Mouse (Mus musculus): ENCODE results near the gene Actn4. TPM values are rescaled to one million over a fixed set of nuclear protein-coding genes. Genes with fewer than 3 reads are reported as not detected.

The Actn4 gene
- polyA plus RNA-seq, 1 experiment from 2014 or later, result 141 TPM

GRCm38 (mm10) chr7:28930320-28931031, 31.7 kb downstream of the Actn4 start:
- Histone ChIP-seq H3K9ac (replicated peaks) (no peak overlapping the region), H3K27me3 (replicated peaks) (no peaks in the 10 kb centered on the region), H3K4me3 (replicated peaks) (no peak overlapping the region), H3K9me3 (replicated peaks) (no peaks in the 10 kb centered on the region), H3K4me1 (peaks cover 25% of the 10 kb centered on the region), H3K27ac (replicated peaks) (no peak overlapping the region), H3K36me3 (no peaks in the 10 kb centered on the region), H3K4me2 (no peak overlapping the region)
- no peak for ATAC-seq (ENCODE audit: low FRiP score)
- 58% methylated on average over 5 of the region's 5 CpGs for WGBS

- Histone ChIP-seq H3K4me2 (no peak overlapping the region), H3K4me1 (peaks cover 36% of the 10 kb centered on the region), H3K27ac (replicated peaks) (no peak overlapping the region), H3K27me3 (replicated peaks) (no peaks in the 10 kb centered on the region), H3K9ac (replicated peaks) (no peak overlapping the region), H3K36me3 (no peaks in the 10 kb centered on the region), H3K9me3 (replicated peaks) (no peaks in the 10 kb centered on the region), H3K4me3 (replicated peaks) (no peak overlapping the region)
- 55% methylated on average over 3 of the region's 3 CpGs for WGBS
- ATAC-seq (ENCODE audit: low FRiP score), result no peak
These were observed 32.8 kb downstream of the Actn4 start for GRCm38 (mm10) chr7:28929381-28929780.

GRCm38 (mm10) chr7:28926172-28926571, 36.0 kb downstream of the Actn4 start:
- Histone ChIP-seq H3K27ac (replicated peaks) (peak overlapping the region; percentile 14; the same call in 1 of the 2 replicates), H3K4me3 (replicated peaks) (no peak overlapping the region), H3K36me3 (no peaks in the 10 kb centered on the region), H3K4me1 (peaks cover 60% of the 10 kb centered on the region), H3K27me3 (replicated peaks) (no peaks in the 10 kb centered on the region), H3K9ac (replicated peaks) (no peak overlapping the region), H3K4me2 (no peak overlapping the region), H3K9me3 (replicated peaks) (no peaks in the 10 kb centered on the region)
- WGBS, result 65% methylated on average over 2 of the region's 2 CpGs
- ATAC-seq (ENCODE audit: low FRiP score), result no peak

DNA sequence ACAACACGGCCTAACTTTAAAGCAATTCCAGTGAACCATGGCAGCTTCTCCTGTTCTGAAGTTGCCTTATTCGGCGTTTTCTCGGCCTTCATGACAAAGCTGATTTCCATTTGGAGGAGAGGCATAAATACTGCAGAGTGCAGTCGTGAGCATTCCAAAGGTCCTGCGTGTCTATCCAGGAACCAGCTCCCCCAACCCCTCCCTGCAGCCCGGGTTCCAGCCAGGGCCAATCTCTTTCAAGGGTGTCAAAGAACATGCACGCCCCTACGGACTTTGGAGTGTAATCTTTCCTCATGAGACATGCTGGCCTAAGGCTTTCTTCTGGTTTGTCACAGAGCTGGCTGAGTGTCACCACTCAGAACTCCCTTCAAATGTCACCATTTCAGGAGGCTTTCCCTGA, 36.8 kb downstream of the Actn4 start:
- no peak overlapping the region for H3K4me2 ChIP-seq
- no peaks in the 10 kb centered on the region for H3K9me3 ChIP-seq (replicated peaks)
- no peak overlapping the region for H3K9ac ChIP-seq (replicated peaks)
- ATAC-seq (ENCODE audit: low FRiP score), result no peak
- WGBS, result 42% methylated on average over 9 of the region's 9 CpGs
- H3K4me3 ChIP-seq (replicated peaks), result no peak overlapping the region
- no peaks in the 10 kb centered on the region for H3K27me3 ChIP-seq (replicated peaks)
- no peaks in the 10 kb centered on the region for H3K36me3 ChIP-seq
- H3K4me1 ChIP-seq, result peaks cover 62% of the 10 kb centered on the region
- peak overlapping the region; percentile 14; the same call in 1 of the 2 replicates for H3K27ac ChIP-seq (replicated peaks)

- 66% methylated on average over 3 of the region's 3 CpGs for WGBS
- no peaks in the 10 kb centered on the region for H3K36me3 ChIP-seq
- H3K4me3 ChIP-seq (replicated peaks), result no peak overlapping the region
- peak overlapping the region; percentile 14; the same call in 1 of the 2 replicates for H3K27ac ChIP-seq (replicated peaks)
- no peak overlapping the region for H3K4me2 ChIP-seq
- no peak for ATAC-seq (ENCODE audit: low FRiP score)
- no peaks in the 10 kb centered on the region for H3K9me3 ChIP-seq (replicated peaks)
- H3K4me1 ChIP-seq, result peaks cover 67% of the 10 kb centered on the region
- no peaks in the 10 kb centered on the region for H3K27me3 ChIP-seq (replicated peaks)
- H3K9ac ChIP-seq (replicated peaks), result no peak overlapping the region
These were observed 37.3 kb downstream of the Actn4 start for GRCm38 (mm10) chr7:28924802-28925201.

DNA sequence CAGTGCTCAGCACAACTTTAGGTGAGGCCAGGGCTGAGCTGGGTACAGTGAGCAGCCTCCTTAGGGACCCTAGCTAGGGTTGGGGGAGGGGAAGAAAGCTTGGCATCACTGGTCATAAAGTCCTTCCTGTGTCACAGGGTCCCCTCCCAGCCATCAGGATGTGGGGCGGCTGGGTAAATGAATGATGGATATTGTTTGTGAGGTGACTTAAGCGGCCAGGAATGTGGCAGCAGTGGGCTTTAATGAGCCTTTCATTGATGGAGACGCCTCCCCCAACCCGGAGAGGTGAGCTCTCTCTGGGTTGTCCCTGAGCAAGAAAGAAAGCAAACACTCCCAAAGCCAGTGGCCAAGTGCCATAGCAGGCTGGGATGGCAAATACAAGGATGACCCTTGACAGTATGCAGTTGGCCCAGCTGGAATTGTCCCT, 38.3 kb downstream of the Actn4 start:
- no peak overlapping the region for H3K4me3 ChIP-seq (replicated peaks)
- WGBS, result 7% methylated on average over 4 of the region's 4 CpGs
- no peaks in the 10 kb centered on the region for H3K27me3 ChIP-seq (replicated peaks)
- H3K9me3 ChIP-seq (replicated peaks), result no peaks in the 10 kb centered on the region
- H3K4me1 ChIP-seq, result peaks cover 71% of the 10 kb centered on the region
- no peak overlapping the region for H3K4me2 ChIP-seq
- no peaks in the 10 kb centered on the region for H3K36me3 ChIP-seq
- peak overlapping the region; percentile 71 for H3K27ac ChIP-seq (replicated peaks)
- ATAC-seq (ENCODE audit: low FRiP score), result no peak
- 0 out of 2 replicates have a peak overlapping the region, but pooled peaks have one; percentile 14 for H3K9ac ChIP-seq (replicated peaks)

GRCm38 (mm10) chr7:28922606-28923005, 39.5 kb downstream of the Actn4 start:
- no peak for ATAC-seq (ENCODE audit: low FRiP score)
- H3K27me3 ChIP-seq (replicated peaks), result no peaks in the 10 kb centered on the region
- H3K4me2 ChIP-seq, result no peak overlapping the region
- H3K9ac ChIP-seq (replicated peaks), result no peak overlapping the region
- WGBS, result 59% methylated on average over 4 of the region's 4 CpGs
- H3K27ac ChIP-seq (replicated peaks), result peak overlapping the region; percentile 23; the same call in 1 of the 2 replicates
- H3K4me1 ChIP-seq, result peaks cover 82% of the 10 kb centered on the region
- H3K9me3 ChIP-seq (replicated peaks), result no peaks in the 10 kb centered on the region
- peaks cover 11% of the 10 kb centered on the region; the same call in 1 of the 2 replicates for H3K36me3 ChIP-seq
- H3K4me3 ChIP-seq (replicated peaks), result no peak overlapping the region

- H3K27me3 ChIP-seq (replicated peaks), result no peaks in the 10 kb centered on the region
- H3K36me3 ChIP-seq, result peaks cover 17% of the 10 kb centered on the region; the same call in 1 of the 2 replicates
- no peak for ATAC-seq (ENCODE audit: low FRiP score)
- no peaks in the 10 kb centered on the region for H3K9me3 ChIP-seq (replicated peaks)
- no peak overlapping the region for H3K9ac ChIP-seq (replicated peaks)
- H3K27ac ChIP-seq (replicated peaks), result no peak overlapping the region
- peaks cover 89% of the 10 kb centered on the region for H3K4me1 ChIP-seq
- 74% methylated on average over 8 of the region's 8 CpGs for WGBS
- no peak overlapping the region for H3K4me3 ChIP-seq (replicated peaks)
- H3K4me2 ChIP-seq, result no peak overlapping the region
These were observed 40.2 kb downstream of the Actn4 start for GRCm38 (mm10) chr7:28921722-28922465.

DNA sequence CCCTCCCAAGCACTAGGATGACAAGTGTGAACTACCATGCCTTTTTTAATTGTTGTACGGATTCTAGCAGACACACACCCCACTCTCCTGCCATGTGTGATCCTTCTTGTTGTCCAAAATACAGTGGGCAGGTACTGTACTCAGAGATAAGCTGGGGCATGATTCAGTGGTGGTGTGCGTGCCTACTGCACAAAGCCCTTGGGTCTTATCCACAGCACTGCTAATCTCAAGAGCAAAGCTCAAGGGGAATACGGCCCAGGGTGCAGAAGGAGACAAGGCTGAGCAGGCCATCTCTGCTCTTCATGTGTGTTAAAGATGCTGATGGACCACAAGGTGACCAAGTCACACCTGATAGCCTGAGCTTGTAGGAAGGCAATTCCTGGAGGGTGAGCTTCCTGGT, 41.0 kb downstream of the Actn4 start:
- ATAC-seq (ENCODE audit: low FRiP score), result no peak
- H3K4me1 ChIP-seq, result peaks cover 93% of the 10 kb centered on the region
- WGBS, result 87% methylated on average over 3 of the region's 3 CpGs
- H3K4me3 ChIP-seq (replicated peaks), result no peak overlapping the region
- no peak overlapping the region for H3K27ac ChIP-seq (replicated peaks)
- H3K9ac ChIP-seq (replicated peaks), result no peak overlapping the region
- H3K27me3 ChIP-seq (replicated peaks), result no peaks in the 10 kb centered on the region
- H3K4me2 ChIP-seq, result no peak overlapping the region
- peaks cover 22% of the 10 kb centered on the region for H3K36me3 ChIP-seq
- no peaks in the 10 kb centered on the region for H3K9me3 ChIP-seq (replicated peaks)

DNA sequence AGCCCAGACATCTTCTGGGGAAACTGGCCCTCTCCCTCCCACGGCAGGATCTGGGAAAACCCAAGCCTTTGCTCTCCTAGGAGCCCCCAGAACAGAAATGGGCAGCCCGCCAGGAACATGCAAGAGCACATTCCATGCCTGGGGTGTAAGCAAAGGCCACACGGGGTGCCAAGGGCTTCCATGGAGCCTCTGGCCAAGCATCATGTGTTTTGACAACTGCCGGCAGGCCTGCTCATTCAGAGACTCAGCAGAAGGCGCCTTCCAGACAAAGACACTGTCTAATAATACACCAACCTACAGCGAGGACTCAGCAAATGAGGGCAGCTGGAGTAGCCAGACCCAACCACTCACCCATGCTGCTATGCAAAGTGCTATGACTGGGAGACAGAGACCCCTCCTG, 42.3 kb downstream of the Actn4 start:
- Histone ChIP-seq H3K4me2 (0 out of 2 replicates have a peak overlapping the region, but pooled peaks have one; percentile 2), H3K4me1 (peaks cover 81% of the 10 kb centered on the region)

GRCm38 (mm10) chr7:28918540-28918939, 43.6 kb downstream of the Actn4 start:
- Histone ChIP-seq H3K9ac (replicated peaks) (no peak overlapping the region), H3K27ac (replicated peaks) (peak overlapping the region; percentile 77), H3K4me3 (replicated peaks) (no peak overlapping the region), H3K9me3 (replicated peaks) (no peaks in the 10 kb centered on the region), H3K4me2 (no peak overlapping the region), H3K27me3 (replicated peaks) (no peaks in the 10 kb centered on the region), H3K4me1 (peaks cover 68% of the 10 kb centered on the region), H3K36me3 (peaks cover 48% of the 10 kb centered on the region)
- no peak for ATAC-seq (ENCODE audit: low FRiP score)
- 77% methylated on average over 8 of the region's 8 CpGs for WGBS

More for the DNA sequence above, 42.3 kb downstream of the Actn4 start:
- no peak overlapping the region for H3K4me3 ChIP-seq (replicated peaks)
- no peaks in the 10 kb centered on the region for H3K27me3 ChIP-seq (replicated peaks)
- H3K36me3 ChIP-seq, result peaks cover 36% of the 10 kb centered on the region
- WGBS, result 32% methylated on average over 6 of the region's 6 CpGs
- ATAC-seq (ENCODE audit: low FRiP score), result no peak
- no peak overlapping the region for H3K9ac ChIP-seq (replicated peaks)
- peak overlapping the region; percentile 77 for H3K27ac ChIP-seq (replicated peaks)
- H3K9me3 ChIP-seq (replicated peaks), result no peaks in the 10 kb centered on the region
